22 mouse cellular contexts compared by ENCODE assay signal in genomic region chr14:91604570-91604969, GRCm38 (mm10).
DNase-seq lines count a peak whose midpoint lies in the region; ATAC-seq and TF ChIP-seq lines count a peak whose summit lies in the region.
"Had no signal": no experiment of that assay in that cellular context is flagged by ENCODE, and none has a peak within 500 bp of the region (broad histone marks: within the 10 kb centered on the region; RNA-seq: fewer than 3 reads in every experiment).

No protein-coding gene starts in this region.

- TF ChIP-seq EP300 in heart, adult 2 months (IDR thresholded peaks at IDR 0.05; ENCODE audit: insufficient read depth, low read depth, low read length) = no peak

- no peaks in the 10 kb centered on the region for H3K27me3 ChIP-seq in heart, embryonic 14.5 days (ENCODE audit: control insufficient read depth, insufficient read depth, low read length)
- H3K27me3 ChIP-seq in heart, embryonic 16.5 days (ENCODE audit: control insufficient read depth, insufficient read depth, low read length) = no peaks in the 10 kb centered on the region
- H3K27me3 ChIP-seq in heart, adult 2 months (ENCODE audit: control insufficient read depth, insufficient read depth, low read length) = no peaks in the 10 kb centered on the region
- no peaks in the 10 kb centered on the region for H3K27me3 ChIP-seq in heart, embryonic 12.5 days (replicated peaks)
- H3K27me3 ChIP-seq: embryonic facial prominence, embryonic 13.5 days; embryonic facial prominence, embryonic 15.5 days; forebrain, embryonic 12.5 days had no signal

- H3K4me3 ChIP-seq in heart, embryonic 14.5 days (ENCODE audit: control insufficient read depth in 1 of 2, insufficient read depth in 1 of 2, low read depth in 1 of 2, low read length in 2 of 2) = no peak overlapping the region
- H3K4me3 ChIP-seq in heart, embryonic 16.5 days (ENCODE audit: low read length) = no peak overlapping the region
- no peak overlapping the region for H3K4me3 ChIP-seq in heart, adult 2 months
- no peak overlapping the region for H3K4me3 ChIP-seq in heart, embryonic 12.5 days
- H3K4me3 ChIP-seq: embryonic facial prominence, embryonic 13.5 days; embryonic facial prominence, embryonic 15.5 days; erythroblast, embryonic 14.5 days; forebrain, embryonic 10.5 days; forebrain, embryonic 12.5 days had no signal

- ATAC-seq in heart, embryonic 14.5 days (ENCODE audit: insufficient number of reproducible peaks, insufficient read depth, low FRiP score, low read depth) = peak; percentile 61; the same call in 1 of the 2 replicates
- ATAC-seq in heart, embryonic 16.5 days (replicated peaks; ENCODE audit: extremely low read depth, insufficient read depth, low FRiP score) = peak; percentile 41; the same call in 1 of the 2 replicates
- no peak for ATAC-seq in heart, embryonic 12.5 days (ENCODE audit: insufficient number of reproducible peaks, low FRiP score)
- ATAC-seq: forebrain, embryonic 14.5 days had no signal

- peaks cover 0 to 3% of the 10 kb centered on the region in 2 experiments; a peak in 2 of 4 replicates for H3K4me1 ChIP-seq in heart, embryonic 14.5 days (ENCODE audit: control insufficient read depth in 2 of 2, insufficient read depth in 2 of 2, low read length in 2 of 2)
- H3K4me1 ChIP-seq in heart, embryonic 16.5 days (ENCODE audit: control insufficient read depth, insufficient read depth, low read length) = peaks cover 4% of the 10 kb centered on the region; the same call in 1 of the 2 replicates
- no peaks in the 10 kb centered on the region for H3K4me1 ChIP-seq in heart, adult 2 months (ENCODE audit: control insufficient read depth, insufficient read depth, low read length)
- 0 out of 2 replicates have a peak, but pooled peaks cover 7% of the 10 kb centered on the region for H3K4me1 ChIP-seq in heart, embryonic 12.5 days (replicated peaks)
- H3K4me1 ChIP-seq: embryonic facial prominence, embryonic 13.5 days; embryonic facial prominence, embryonic 15.5 days; forebrain, embryonic 10.5 days; forebrain, embryonic 12.5 days had no signal

- H3K4me2 ChIP-seq in heart, embryonic 14.5 days (ENCODE audit: low read length) = no peak overlapping the region
- H3K4me2 ChIP-seq in heart, embryonic 16.5 days (ENCODE audit: low read depth, low read length) = no peak overlapping the region
- no peak overlapping the region for H3K4me2 ChIP-seq in heart, embryonic 12.5 days
- H3K4me2 ChIP-seq: embryonic facial prominence, embryonic 13.5 days; embryonic facial prominence, embryonic 15.5 days; forebrain, embryonic 12.5 days had no signal

- H3K9ac ChIP-seq in heart, embryonic 14.5 days (ENCODE audit: low read length) = no peak overlapping the region
- H3K9ac ChIP-seq in heart, embryonic 16.5 days (ENCODE audit: low read length) = no peak overlapping the region
- no peak overlapping the region for H3K9ac ChIP-seq in heart, adult 2 months (ENCODE audit: low read depth, low read length)
- no peak overlapping the region for H3K9ac ChIP-seq in heart, embryonic 12.5 days
- H3K9ac ChIP-seq: embryonic facial prominence, embryonic 13.5 days; embryonic facial prominence, embryonic 15.5 days; forebrain, embryonic 12.5 days had no signal

- no peak for TF ChIP-seq CTCF in heart, adult 2 months (IDR thresholded peaks at IDR 0.05)

- DNase-seq in heart, postnatal 14 days = no peak
- no peak for DNase-seq in heart, adult 2 months
- peak; percentile 16 to 18 for DNase-seq in heart, postnatal 10 days
- DNase-seq: adrenal gland, adult 2 months; adrenal gland, postnatal 10 days; adrenal gland, postnatal 25 days; cerebellum, adult 11 months; cerebellum, adult 18-20 months; cerebellum, adult 8-10 months; cerebellum, adult 9-11 months; cerebellum, postnatal 14 days; cerebellum, postnatal 36 days; embryo, embryonic 11 days had no signal

- no peaks in the 10 kb centered on the region for H3K36me3 ChIP-seq in heart, embryonic 14.5 days (ENCODE audit: control insufficient read depth, insufficient read depth, low read length)
- H3K36me3 ChIP-seq in heart, embryonic 16.5 days (ENCODE audit: control insufficient read depth, insufficient read depth) = no peaks in the 10 kb centered on the region
- H3K36me3 ChIP-seq in heart, adult 2 months (ENCODE audit: control insufficient read depth, insufficient read depth, low read length) = no peaks in the 10 kb centered on the region
- H3K36me3 ChIP-seq in heart, embryonic 12.5 days = no peaks in the 10 kb centered on the region
- H3K36me3 ChIP-seq: embryonic facial prominence, embryonic 13.5 days; embryonic facial prominence, embryonic 15.5 days; forebrain, embryonic 10.5 days; forebrain, embryonic 12.5 days had no signal

- H3K27ac ChIP-seq in heart, embryonic 14.5 days (replicated peaks in 1 of 2; ENCODE audit: control insufficient read depth in 1 of 2, insufficient read depth in 1 of 2, low read depth in 2 of 2, low read length in 2 of 2) = no peak overlapping the region; a peak in 1 of 4 replicates
- H3K27ac ChIP-seq in heart, embryonic 16.5 days (ENCODE audit: low read length) = no peak overlapping the region
- no peak overlapping the region for H3K27ac ChIP-seq in heart, adult 2 months
- H3K27ac ChIP-seq in heart, embryonic 12.5 days (ENCODE audit: poor library complexity, severe bottlenecking) = no peak overlapping the region; the same call in 1 of the 2 replicates
- H3K27ac ChIP-seq: embryonic facial prominence, embryonic 13.5 days; embryonic facial prominence, embryonic 15.5 days; forebrain, embryonic 10.5 days; forebrain, embryonic 12.5 days had no signal

- TF ChIP-seq POLR2A in heart, adult 2 months (IDR thresholded peaks at IDR 0.05; ENCODE audit: insufficient read depth, low read depth, low read length) = no peak

- H3K79me2 ChIP-seq in heart, adult 2 months (replicated peaks; ENCODE audit: control insufficient read depth, insufficient read depth, low read length) = no peaks in the 10 kb centered on the region

- no peaks in the 10 kb centered on the region for H3K9me3 ChIP-seq in heart, embryonic 14.5 days (ENCODE audit: control insufficient read depth, low read length)
- H3K9me3 ChIP-seq in heart, embryonic 16.5 days (replicated peaks; ENCODE audit: control insufficient read depth, low read length) = 0 out of 2 replicates have a peak, but pooled peaks cover 2% of the 10 kb centered on the region
- H3K9me3 ChIP-seq in heart, embryonic 12.5 days (replicated peaks) = 0 out of 2 replicates have a peak, but pooled peaks cover 3% of the 10 kb centered on the region
- H3K9me3 ChIP-seq: embryonic facial prominence, embryonic 13.5 days; embryonic facial prominence, embryonic 15.5 days; forebrain, embryonic 12.5 days had no signal

- intact Hi-C loops in heart, postnatal 14 days (cut with DNase I) = no loop called here
- intact Hi-C loops in heart, adult 2 months (cut with DNase I) = no loop called here
- intact Hi-C loops in heart, postnatal 10 days (cut with DNase I) = no loop called here

Comparison
In these comparisons a context has a peak if more than half of its experiments do, and no peak if none do; other contexts are left out.
1. DNase-seq: peak in heart, postnatal 10 days (2 of 2); none in heart, postnatal 14 days (0 of 2) and heart, adult 2 months (0 of 2).